Mouse (Mus musculus): Measurements from ENCODE around the gene Zdhhc1.

Gene Zdhhc1

DNA sequence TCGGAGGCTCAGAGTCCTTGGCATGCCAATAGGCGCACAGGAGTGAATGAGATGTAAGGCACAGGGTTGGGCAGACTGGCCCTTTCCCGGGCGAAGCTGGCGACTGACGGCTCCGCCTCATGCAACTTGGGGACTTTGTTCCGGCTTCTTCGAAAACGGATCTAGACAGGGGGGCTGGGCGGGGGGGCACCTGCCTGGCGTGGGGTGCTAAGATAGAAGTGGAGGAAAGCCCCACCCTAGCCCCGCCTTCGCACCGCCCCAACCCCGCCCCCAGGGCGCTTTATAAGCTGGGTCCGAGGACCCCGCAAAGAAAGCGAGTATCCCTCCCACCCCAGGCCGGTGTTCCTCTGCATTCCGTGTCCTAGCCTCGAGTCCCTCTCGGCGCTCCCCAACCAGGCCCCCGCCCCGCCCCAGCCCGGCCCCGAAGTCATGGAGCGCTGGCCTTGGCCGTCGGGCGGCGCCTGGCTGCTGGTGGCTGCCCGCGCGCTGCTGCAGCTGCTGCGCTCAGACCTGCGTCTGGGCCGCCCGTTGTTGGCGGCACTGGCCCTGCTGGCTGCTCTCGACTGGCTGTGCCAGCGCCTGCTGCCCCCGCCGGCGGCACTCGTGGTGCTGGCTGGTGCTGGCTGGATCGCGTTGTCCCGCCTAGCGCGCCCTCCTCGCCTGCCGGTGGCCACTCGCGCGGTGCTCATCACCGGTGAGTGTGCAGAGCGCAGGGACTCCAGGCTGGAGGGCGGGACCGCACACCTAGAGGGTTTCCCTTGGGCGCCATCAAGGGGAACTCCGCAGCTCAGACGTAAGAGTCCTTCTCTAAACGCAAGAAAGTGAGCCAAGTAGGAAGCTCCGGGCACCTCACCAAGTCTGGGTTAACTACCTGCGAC is 22.0 kb upstream of the Zdhhc1 start, which contains the start of gene Hsd11b2:
Gene Hsd11b2 (plus strand): TSS at position 320 of the 878 bp plus-strand sequence.
- DNase-seq (ENCODE audit: low spot score), result no peak

DNA sequence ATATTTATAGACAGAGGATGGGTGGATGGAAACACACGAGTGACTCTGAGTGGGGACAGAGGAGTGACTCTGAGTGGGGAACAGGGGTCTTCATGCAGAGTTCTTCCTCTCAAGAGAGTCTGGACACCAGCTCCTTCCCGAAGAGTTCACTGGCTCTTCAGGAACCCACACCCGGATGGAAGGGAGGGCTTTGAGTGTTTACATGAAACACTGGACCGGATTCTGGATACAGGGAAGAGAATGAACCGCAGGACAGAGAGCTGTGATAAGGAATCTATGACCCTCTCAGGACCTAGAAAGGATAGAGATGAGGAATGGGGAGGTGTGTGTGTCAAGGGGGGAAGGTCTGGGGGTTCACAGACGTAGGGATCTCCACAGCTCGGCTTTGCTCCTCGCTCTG is 20.6 kb upstream of the Zdhhc1 start:
- no peak for DNase-seq (ENCODE audit: low spot score)

DNA sequence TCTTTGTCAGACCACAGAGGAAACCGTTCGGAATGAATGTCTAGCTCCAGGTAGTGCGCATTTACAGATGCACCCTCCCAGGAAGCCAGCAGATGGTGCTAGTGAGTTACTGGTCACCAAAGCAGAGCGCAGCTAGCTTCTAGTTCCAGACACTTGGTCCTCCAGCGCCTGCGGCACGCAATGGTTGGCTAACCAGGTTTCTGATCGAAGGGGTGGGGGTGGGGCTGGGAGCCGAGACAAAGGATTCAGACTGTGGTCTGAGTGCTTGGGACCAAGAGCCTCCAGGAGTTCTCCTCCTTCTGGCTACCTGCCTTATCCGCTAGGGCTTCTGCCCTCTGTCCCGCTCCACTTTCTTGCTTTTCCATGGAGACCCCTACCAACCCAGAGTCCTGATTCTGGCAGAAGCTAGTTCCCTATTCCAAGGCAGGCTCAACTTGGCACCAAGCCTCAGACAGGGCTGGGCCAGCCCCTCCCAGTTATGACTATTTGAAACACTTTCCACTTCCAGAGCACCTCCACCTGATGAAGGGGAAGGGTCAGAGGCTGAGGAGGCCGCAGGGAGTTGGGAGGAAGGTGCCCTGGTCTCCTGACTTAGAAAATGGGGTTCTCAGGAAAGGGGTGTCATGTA is 19.4 kb upstream of the Zdhhc1 start:
- peak; percentile 91 for DNase-seq (ENCODE audit: low spot score)

DNA sequence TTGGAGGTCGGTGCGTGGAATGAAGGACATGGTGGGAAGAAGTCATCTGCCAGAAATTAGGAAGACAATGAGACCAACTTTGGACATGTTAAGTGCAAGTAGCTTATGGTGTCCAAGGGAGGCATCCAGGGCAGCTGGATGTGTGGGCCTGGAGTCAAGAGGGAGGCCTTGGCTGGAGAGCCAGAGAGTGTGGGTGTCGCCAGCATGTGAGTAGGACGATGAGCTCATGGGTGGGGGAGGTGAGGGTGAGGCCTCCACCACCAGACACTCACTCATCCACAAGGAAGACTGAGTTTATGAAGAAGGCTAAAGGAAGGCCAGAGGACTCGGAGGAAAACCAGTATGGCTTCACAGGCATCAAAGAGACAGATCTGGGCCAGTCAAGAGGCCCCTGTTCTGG is 18.0 kb upstream of the Zdhhc1 start:
- peak; percentile 91 for DNase-seq (ENCODE audit: low spot score)

DNA sequence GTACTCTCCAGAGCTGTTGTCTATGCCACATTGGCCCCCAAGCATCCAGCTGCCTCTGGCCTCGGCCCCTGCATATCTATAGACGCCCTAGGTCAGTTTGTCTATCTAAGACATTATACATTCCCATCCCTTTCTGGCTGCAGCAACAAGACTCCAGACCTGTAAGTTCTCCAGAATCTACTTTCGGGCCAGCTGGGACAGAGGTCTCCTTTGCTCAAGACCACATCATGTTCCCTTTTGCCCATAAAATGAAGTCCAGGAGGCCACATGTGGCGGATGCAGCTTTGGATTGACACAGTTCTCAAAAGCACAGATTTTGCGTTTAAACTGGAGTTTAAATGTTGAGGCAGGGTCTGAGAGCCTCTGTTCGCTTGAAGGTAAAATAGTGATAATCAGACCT is 17.5 kb upstream of the Zdhhc1 start:
- peak; percentile 74 for DNase-seq (ENCODE audit: low spot score)

DNA sequence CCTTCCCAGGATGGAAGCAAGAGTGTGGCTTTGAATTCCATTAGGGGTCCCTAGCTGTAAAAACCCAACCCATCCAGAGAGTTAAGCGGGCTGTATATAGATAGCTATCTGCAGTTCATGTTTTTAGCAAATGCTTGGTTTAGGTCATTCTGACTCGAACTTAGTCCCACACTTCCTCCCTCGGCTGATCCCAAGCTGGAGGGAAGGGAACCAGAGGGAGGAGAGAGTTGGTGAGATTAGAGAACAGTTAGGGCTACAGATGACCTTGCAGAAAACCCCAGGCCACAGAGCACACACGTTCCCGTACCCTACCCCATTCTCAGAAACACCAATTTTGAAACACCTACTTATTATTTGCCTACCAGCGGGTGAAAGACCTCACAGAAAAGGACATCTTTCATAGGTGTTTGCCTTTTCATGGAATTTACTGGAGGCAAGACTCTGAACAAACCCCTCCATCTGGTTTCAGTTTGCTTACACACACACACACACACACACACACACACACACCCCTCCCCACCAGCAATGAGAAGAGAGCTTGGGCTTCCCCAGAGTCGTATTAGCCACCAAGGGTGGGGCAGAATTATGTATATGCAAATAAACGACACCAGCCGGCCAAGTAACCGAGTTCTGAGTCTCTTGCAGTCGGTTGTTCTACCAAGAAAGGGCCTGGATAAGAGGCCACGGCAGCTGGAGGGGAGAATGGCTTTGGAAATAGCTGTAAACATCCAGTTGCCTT is 13.5 kb upstream of the Zdhhc1 start:
- peak; percentile 62 for DNase-seq (ENCODE audit: low spot score)

DNA sequence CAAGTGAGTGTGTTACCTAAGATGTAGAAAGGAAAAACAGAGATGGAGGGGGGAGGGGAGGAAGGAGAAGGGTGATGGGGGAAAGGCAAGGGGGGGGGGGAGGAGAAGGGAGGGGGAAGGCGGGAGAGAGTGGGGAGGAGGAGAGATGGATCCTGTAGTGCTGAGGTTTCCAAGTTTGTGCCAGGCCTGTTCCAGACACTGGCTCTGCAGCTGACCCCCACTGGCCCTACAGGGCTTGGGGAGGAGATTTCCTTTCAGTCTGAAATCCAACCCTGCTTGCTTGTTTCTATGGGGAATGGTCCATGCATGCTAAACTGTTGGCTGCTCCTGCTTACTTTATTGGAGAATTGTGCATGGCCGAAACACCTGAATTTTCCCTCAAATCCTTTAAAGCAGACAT is 12.1 kb upstream of the Zdhhc1 start:
- peak; percentile 52 for DNase-seq (ENCODE audit: low spot score)

DNA sequence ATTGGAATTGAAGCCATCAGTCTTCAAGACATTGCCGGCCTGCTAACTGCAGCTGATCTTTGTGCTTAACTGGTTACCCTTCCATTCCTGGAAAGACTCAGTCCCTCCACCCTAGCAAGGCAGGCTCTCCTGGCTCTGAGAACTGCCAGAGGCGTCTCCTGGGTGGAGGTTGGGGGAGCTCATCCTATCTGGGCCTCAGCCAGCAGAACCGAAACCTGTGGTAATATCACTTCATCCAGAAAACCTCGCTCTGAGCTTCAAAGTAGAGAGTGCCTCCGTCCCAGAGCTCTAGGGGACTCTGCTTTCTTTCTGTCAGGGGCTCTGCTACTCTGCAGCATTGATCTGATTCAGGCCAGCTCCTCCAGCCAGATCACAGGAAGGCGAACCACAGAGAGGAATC is 10.3 kb upstream of the Zdhhc1 start:
- DNase-seq (ENCODE audit: low spot score), result no peak

DNA sequence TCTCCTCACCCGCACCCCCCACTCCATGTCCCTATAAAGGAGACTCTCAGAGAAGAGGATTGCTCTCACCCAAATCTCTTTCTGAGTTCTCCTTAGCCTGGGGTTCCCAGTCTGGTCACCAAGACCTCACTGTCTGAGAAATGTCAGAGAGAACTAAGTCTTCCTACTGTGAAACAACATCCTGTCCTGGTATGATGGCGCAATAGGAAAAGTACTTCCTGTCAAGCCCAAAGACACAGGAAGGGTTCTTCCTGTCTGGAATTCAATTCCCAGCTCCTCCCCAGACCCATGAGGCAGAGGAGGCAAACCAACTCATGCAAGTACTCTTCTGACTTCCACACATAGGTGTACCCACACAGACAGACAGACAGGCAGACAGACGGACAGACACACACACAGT is 7.9 kb upstream of the Zdhhc1 start:
- DNase-seq (ENCODE audit: low spot score), result peak; percentile 53

DNA sequence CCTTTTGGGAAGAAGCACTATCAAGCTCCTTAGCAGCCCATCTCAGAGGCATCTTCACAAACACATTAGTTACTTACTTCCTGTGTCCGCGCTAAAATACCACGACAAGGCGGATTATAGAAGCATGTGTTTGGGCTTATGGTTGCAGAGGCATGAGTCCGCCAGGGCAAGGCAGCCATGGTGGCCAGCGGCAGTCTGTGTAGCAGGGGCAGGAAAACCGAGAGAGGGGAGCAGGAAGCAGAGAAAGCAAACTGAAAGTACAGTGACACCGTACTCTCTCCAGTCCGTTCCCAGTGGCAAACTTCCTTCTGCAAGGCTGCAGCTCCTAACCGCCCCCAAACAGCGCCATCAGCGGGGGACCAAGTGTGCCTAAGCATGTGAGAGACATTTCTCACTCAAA is 3.1 kb upstream of the Zdhhc1 start:
- DNase-seq (ENCODE audit: low spot score), result no peak

DNA sequence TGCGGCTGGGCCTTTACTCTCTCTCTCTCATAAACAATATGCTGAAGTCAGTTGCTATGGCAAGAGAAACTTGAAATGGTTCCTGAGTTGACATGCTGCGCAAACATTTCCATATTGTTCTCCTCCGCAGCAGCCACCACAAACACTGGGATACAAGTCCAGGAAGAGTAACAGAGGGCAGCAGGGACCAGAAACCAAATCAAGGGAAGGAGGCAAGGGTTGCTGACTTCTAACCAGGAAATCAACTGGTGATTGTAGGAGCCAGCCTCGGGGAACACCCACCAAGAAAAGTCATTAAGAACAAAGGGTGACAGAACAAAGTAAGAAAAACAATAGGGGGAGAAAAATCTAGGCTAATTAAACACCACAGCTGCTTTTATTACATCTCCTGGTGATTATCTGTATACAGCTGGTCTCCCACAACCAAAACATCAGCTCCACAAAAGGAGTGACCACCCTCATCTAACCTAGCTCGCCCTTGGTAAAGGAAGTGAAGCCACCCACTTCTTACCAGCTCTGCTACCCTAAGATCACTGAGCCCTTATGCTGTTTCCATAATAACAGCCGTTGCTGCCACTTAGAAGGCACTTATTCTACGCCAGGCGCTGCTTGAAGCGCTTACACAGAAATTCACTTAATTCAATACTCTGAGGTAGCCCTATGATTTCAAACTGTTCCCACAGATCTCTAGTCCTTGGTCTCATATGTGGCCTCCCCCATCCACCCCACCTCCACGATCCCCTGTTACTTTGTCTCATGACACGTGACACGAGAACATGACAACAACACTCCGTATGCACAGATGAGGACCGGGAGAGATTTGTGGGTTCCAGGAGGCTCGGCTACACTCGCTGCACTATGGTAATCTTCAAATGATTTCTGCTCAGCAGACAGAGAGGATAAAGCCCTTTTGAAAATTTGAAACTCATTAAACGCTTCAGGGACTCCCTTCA is 1.1 kb downstream of the Zdhhc1 start:
- peak; percentile 64 for DNase-seq (ENCODE audit: low spot score)

DNA sequence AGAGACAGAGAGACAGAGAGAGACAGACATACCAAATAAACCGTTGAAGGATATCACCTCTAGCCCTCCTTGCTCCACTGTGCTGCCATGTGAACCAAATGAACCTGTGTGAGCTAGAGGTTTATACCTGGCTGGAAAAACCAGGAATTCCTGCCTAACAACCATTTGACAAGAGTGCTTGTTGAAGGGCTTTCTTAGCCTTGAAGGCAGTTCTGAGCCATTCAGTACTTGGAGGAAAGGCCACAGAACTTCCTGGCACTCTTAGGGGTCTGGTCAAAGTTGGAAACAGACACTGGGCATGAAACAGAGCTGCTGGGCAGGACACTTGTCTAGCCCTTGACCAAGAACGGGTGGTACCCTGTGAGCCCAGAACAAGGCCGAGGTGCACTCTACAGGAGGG is 2.1 kb downstream of the Zdhhc1 start:
- peak; percentile 69 for DNase-seq (ENCODE audit: low spot score)

DNA sequence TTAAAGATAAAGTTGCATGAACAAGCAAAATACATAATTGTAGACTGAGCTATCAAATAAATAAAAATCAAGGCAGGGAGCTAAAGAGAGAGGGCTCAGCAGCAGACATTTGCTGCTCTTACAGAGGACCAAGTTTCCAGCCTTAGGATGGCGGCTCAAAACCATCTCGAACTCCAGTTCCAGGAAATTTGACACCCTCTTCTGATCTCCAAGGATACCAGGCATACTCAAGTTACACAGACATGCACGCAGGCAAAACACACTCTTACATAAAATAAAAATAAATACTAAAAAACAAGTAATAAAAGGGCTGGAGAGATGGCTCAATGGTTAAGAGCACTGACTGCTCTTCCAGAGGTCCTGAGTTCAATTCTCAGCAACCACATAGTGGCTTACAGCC is 3.2 kb downstream of the Zdhhc1 start:
- no peak for DNase-seq (ENCODE audit: low spot score)

DNA sequence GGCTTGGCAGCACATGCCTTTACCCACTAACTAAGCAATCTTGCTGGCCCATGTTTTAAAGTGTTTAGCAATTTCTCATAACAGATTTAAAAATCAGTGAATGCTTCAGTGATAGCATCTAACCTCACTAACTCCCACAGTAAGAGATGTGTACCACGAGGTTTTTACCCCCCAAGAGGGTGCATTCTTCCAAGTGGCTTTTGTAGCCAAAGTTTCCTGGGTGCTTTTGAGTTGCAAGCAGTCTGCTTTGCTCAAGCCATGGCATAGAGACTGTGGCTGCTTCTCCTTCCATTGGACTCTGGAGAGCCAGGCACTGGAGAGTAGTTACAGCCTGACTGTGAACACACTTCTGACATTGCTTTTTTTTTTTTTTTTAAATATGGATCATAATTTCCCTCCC is 7.4 kb downstream of the Zdhhc1 start:
- no peak for DNase-seq (ENCODE audit: low spot score)

DNA sequence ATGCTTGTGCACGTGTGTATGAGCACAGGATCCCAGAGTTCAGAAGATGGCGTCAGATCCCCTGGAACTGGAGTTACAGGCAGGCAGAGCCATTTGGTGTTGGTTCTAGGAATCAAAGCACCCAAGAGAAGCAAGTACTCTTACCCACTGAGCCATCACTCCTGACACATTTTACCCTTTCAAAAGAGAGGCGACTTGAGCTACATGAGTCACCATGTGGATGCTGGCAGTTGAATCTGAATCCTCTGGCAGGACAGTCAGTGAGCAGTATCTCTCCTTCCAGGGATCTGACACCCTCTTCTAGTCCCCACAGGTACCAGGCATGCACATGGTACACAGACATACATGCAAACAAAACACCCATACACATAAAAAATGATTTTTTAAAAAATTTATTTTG is 8.6 kb downstream of the Zdhhc1 start:
- peak; percentile 55 for DNase-seq (ENCODE audit: low spot score)

DNA sequence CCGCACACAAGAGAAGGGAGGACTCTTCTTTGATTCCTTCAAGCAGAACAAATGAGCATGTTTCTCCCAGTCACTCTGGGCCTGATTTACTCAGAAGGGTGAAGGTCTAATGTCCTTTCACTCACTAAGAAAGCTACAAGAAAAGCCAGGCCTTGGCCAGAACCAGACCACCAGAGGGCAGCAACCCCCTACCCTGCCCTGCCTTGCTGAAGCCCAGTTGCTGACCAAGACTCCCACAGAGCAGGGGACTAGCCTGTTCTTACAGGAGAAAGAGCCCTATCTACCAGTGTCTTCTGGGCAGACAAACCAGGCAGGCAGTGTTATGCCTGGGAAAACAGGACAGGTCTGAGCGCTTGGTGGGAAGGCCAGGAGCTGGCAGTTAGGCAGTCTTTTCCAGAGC is 12.3 kb downstream of the Zdhhc1 start:
- DNase-seq (ENCODE audit: low spot score), result peak; percentile 93

DNA sequence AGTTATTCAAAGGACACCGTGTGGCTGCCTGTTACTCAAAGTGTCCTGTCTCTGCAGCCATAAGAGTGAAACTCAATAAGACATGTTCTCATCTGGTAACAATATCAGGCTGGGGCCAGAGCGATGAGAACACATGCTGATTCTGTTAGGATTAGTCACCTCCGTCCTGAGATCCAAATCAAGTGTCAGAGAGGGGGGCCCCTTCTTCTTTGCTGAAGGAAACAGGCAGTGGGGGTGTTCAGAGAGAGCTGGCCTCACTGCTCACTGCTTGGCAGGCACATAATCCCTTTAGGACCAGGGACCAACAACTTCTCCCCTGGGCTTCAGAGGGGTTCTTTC is 12.7 kb downstream of the Zdhhc1 start:
- DNase-seq (ENCODE audit: low spot score), result no peak

DNA sequence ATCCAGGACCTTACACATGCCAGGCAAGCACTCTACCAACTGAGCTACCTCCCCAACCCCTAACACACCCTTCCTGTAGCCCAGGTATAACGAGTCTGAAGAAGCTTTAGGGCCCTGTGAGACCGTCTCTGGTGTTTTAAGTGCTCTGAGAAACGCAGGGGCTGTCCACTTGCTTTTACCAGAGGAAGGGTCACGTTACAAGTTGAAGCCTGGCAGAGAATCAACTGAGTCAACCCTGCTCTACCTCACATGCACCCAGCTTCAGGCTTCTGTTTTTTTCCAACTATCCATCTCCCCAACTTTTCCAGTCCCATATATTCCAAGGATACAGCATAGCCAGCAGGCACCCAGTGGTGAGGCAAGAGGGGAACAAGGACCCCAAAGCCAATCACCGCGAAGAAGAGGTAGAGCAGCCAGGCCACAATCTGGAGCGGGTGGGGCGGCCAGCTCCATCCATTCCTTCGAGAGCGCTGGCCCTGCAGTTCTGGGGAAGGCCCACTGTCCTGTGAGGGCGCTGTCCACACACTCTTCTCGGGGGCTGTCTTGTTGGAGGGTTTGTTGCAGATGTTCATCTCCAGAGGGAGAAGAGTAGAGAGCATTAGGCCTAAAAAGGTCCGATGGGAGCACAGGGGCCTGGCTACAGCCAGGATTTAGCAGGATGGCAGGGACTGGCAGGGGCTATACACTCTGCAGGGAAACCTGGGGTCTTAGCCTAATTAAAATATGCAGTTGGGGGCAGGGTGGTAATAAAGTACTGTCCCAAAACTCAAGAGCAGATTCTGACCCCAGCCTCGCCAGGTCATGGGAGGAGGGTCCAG is 13.3 kb downstream of the Zdhhc1 start:
- DNase-seq (ENCODE audit: low spot score), result peak; percentile 80

DNA sequence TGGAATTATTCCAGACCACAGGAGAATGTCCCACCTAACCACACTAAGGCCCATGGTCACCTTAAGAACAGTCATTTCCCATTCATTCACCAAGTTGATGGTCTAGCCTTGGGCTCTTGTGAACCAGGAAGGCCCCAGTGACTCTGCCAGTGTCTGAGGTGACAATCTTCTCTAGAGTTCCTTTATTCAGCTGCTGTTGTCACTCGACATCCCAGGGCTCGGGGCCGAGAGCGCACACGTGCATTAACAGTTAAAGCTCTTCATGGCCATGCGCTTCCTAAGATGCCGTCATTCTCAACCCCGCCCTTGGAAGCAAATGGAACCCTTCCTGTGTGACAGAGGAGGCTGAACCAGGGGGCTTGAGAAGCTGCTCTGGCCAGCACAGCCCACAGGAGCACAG is 14.6 kb downstream of the Zdhhc1 start:
- no peak for DNase-seq (ENCODE audit: low spot score)

DNA sequence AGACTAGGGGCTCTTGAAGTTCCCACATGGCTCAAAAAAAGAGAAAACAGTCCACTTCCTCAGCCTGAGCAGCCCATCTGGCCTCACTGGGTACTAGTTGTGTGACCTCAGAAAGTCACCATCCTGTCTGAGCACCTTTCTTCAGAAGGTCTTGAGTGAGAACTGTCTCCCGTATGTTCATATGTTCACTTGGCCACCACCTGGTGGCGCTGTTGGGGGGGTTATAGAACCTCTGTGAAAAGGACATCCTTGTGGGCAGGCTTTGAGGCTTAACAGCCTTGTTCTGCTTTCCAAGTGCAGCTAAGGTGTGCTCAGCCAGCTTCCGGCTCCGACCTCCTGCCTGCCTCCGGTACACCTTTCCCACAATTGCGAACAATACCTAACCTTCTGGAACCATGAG is 15.2 kb downstream of the Zdhhc1 start:
- peak; percentile 54 for DNase-seq (ENCODE audit: low spot score)

DNA sequence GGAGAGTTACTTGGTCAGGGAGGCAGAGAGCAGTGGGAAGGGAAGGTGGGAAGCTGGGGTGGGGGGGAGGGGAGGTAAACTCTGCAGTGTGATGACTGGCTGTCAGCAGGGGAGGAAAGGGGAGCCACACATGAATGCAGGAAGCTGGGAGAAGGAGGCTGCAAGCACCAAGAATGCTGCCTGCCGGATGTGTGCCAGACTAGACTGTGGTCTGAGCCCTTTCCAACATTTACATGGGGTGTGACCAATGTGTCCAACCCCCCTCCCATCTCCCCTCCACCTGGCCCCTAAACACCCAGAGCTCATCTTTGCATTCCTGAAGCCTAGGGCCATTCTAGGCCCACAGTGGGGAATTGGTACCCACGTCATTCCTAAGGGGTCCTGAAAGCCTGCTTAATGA is 15.7 kb downstream of the Zdhhc1 start:
- DNase-seq (ENCODE audit: low spot score), result no peak
